Mouse (Mus musculus): Measurements from ENCODE around the gene Chga. TPM values are rescaled to one million over a fixed set of nuclear protein-coding genes. Genes with fewer than 3 reads are reported as not detected.

The Chga gene
- polyA plus RNA-seq, 1 experiment from 2014 or later = 0.54 TPM

GRCm38 (mm10) chr12:102607808-102608517, 53.2 kb downstream of the Chga start:
- no peak for TF ChIP-seq CTCF (IDR thresholded peaks at IDR 0.05; ENCODE audit: low read depth)
- no peak for DNase-seq (ENCODE audit: low spot score)
- H3K4me1 ChIP-seq (replicated peaks; ENCODE audit: insufficient read depth, low read length) = no peaks in the 10 kb centered on the region
- H3K4me2 ChIP-seq (ENCODE audit: low read length) = no peak overlapping the region
- no peak overlapping the region for H3K9ac ChIP-seq (ENCODE audit: low read depth, low read length)
- H3K4me3 ChIP-seq (replicated peaks; ENCODE audit: low read depth, low read length) = no peak overlapping the region
- no peaks in the 10 kb centered on the region for H3K9me3 ChIP-seq (replicated peaks; ENCODE audit: low read length)
- 78% methylated on average over 11 of the region's 11 CpGs for WGBS
- H3K27me3 ChIP-seq (ENCODE audit: insufficient read depth, low read length) = no peaks in the 10 kb centered on the region
- 0 out of 2 replicates have a peak, but pooled peaks cover 2% of the 10 kb centered on the region for H3K36me3 ChIP-seq (ENCODE audit: insufficient read depth, low read length)
- no peak overlapping the region for H3K27ac ChIP-seq
- ATAC-seq (replicated peaks; ENCODE audit: low FRiP score, low read depth) = no peak

- no peak for ATAC-seq (replicated peaks; ENCODE audit: low FRiP score, low read depth)
- DNase-seq (ENCODE audit: low spot score) = no peak
- H3K4me2 ChIP-seq (ENCODE audit: low read length) = no peak overlapping the region
- 0 out of 2 replicates have a peak, but pooled peaks cover 2% of the 10 kb centered on the region for H3K36me3 ChIP-seq (ENCODE audit: insufficient read depth, low read length)
- no peak overlapping the region for H3K27ac ChIP-seq
- no peak overlapping the region for H3K9ac ChIP-seq (ENCODE audit: low read depth, low read length)
- TF ChIP-seq CTCF (IDR thresholded peaks at IDR 0.05; ENCODE audit: low read depth) = no peak
- 88% methylated on average over 8 of the region's 8 CpGs for WGBS
- H3K4me3 ChIP-seq (replicated peaks; ENCODE audit: low read depth, low read length) = no peak overlapping the region
- H3K9me3 ChIP-seq (replicated peaks; ENCODE audit: low read length) = no peaks in the 10 kb centered on the region
- H3K27me3 ChIP-seq (ENCODE audit: insufficient read depth, low read length) = no peaks in the 10 kb centered on the region
- H3K4me1 ChIP-seq (replicated peaks; ENCODE audit: insufficient read depth, low read length) = no peaks in the 10 kb centered on the region
These were observed 56.2 kb downstream of the Chga start for GRCm38 (mm10) chr12:102610927-102611326.

DNA sequence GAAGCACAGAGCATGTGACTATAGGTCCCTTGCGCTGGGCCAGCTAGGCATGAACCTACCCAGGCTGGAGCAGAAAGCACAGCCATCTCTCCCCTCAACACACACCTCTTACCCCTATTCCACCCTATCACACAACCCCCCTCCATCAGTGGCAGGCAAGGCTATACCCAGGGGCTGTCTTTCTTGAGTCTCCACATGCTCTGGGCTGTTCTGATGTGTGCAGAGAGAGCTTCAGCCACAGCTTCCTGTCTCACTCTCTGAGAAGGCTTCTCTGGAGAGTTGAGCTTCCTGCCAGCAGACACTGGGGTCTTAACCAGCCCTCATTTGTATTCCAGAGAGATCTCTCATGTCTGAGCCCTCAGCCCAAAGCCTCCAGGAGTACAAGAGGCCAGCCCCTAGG, 57.7 kb downstream of the Chga start:
- Histone ChIP-seq H3K9ac (ENCODE audit: low read depth, low read length) (no peak overlapping the region), H3K27ac (no peak overlapping the region), H3K4me2 (ENCODE audit: low read length) (no peak overlapping the region), H3K4me3 (replicated peaks; ENCODE audit: low read depth, low read length) (no peak overlapping the region), H3K27me3 (ENCODE audit: insufficient read depth, low read length) (no peaks in the 10 kb centered on the region), H3K4me1 (replicated peaks; ENCODE audit: insufficient read depth, low read length) (no peaks in the 10 kb centered on the region), H3K36me3 (ENCODE audit: insufficient read depth, low read length) (0 out of 2 replicates have a peak, but pooled peaks cover 2% of the 10 kb centered on the region), H3K9me3 (replicated peaks; ENCODE audit: low read length) (no peaks in the 10 kb centered on the region)
- 78% methylated on average over 1 of the region's 1 CpGs for WGBS
- no peak for ATAC-seq (replicated peaks; ENCODE audit: low FRiP score, low read depth)
- TF ChIP-seq CTCF (IDR thresholded peaks at IDR 0.05; ENCODE audit: low read depth) = no peak
- DNase-seq (ENCODE audit: low spot score) = no peak

DNA sequence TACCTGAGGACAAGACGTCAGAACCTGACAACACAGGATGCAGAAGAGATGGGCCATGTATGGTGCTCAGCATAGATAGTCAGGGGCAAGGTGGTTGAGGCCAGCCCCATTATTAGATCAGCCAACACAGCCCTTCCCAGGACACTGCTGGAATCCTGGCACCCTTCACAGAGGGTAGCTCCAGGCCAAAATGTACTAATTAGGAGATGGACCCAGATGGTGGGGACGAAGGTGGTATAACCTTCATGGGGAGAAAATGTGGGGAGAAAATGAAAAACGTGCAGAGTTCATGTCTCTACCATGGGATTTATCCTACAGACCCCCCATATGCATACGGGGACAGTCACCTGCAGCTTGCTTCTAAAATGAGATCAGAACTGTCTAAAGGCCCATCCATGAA, 58.6 kb downstream of the Chga start:
- WGBS = 91% methylated on average over 4 of the region's 4 CpGs
- no peak for ATAC-seq (replicated peaks; ENCODE audit: low FRiP score, low read depth)
- H3K9me3 ChIP-seq (replicated peaks; ENCODE audit: low read length) = no peaks in the 10 kb centered on the region
- 0 out of 2 replicates have a peak, but pooled peaks cover 2% of the 10 kb centered on the region for H3K36me3 ChIP-seq (ENCODE audit: insufficient read depth, low read length)
- H3K9ac ChIP-seq (ENCODE audit: low read depth, low read length) = no peak overlapping the region
- no peak overlapping the region for H3K27ac ChIP-seq
- no peak overlapping the region for H3K4me2 ChIP-seq (ENCODE audit: low read length)
- H3K4me1 ChIP-seq (replicated peaks; ENCODE audit: insufficient read depth, low read length) = peaks cover 3% of the 10 kb centered on the region; the same call in 1 of the 2 replicates
- no peak for DNase-seq (ENCODE audit: low spot score)
- H3K4me3 ChIP-seq (replicated peaks; ENCODE audit: low read depth, low read length) = no peak overlapping the region
- TF ChIP-seq CTCF (IDR thresholded peaks at IDR 0.05; ENCODE audit: low read depth) = no peak
- no peaks in the 10 kb centered on the region for H3K27me3 ChIP-seq (ENCODE audit: insufficient read depth, low read length)

Other genes starting within 250 kb of the Chga start
- 286 and 302 TPM in 2 replicates for gene Lgmn, start 115.2 kb upstream of the Chga start, polyA plus RNA-seq (2015; fragmentation: Nextera tagmentation; extraction: Ambion mirVana)
- 36.4 and 38.7 TPM in 2 replicates for gene Golga5, start 85.8 kb upstream of the Chga start, polyA plus RNA-seq (2015; fragmentation: Nextera tagmentation; extraction: Ambion mirVana)
- 16.1 and 17.8 TPM in 2 replicates for gene Itpk1, start 150.0 kb downstream of the Chga start, polyA plus RNA-seq (2015; fragmentation: Nextera tagmentation; extraction: Ambion mirVana)
- gene Moap1, start 188.7 kb downstream of the Chga start, polyA plus RNA-seq (2015; fragmentation: Nextera tagmentation; extraction: Ambion mirVana) = 13.8 and 20.7 TPM in 2 replicates
- gene Tmem251, start 188.8 kb downstream of the Chga start, polyA plus RNA-seq (2015; fragmentation: Nextera tagmentation; extraction: Ambion mirVana) = 15.0 and 15.2 TPM in 2 replicates
- 0.57 TPM in 1 of 2 replicates, not detected in the other for gene Gm28051, start 202.8 kb downstream of the Chga start, polyA plus RNA-seq (2015; fragmentation: Nextera tagmentation; extraction: Ambion mirVana)
- 22.2 and 23.1 TPM in 2 replicates for gene Gon7, start 202.8 kb downstream of the Chga start, polyA plus RNA-seq (2015; fragmentation: Nextera tagmentation; extraction: Ambion mirVana)
- gene Ubr7, start 203.0 kb downstream of the Chga start, polyA plus RNA-seq (2015; fragmentation: Nextera tagmentation; extraction: Ambion mirVana) = 30.8 and 32.4 TPM in 2 replicates
- 20.5 and 22.0 TPM in 2 replicates for gene Gm20604, start 203.7 kb downstream of the Chga start, polyA plus RNA-seq (2015; fragmentation: Nextera tagmentation; extraction: Ambion mirVana)